Mouse (Mus musculus) liver, adult 2 months (tissue): ENCODE data around the gene Pop7.

Experiments
- CTCF ChIP-seq: fragments of 200-500 bp; IDR thresholded peaks from 2 replicates; pipeline ENCODE4 v1.5.1; 2011; ENCODE audit warnings: low read depth, low read length, control low read depth
- POLR2A ChIP-seq: fragments of 200-500 bp; IDR thresholded peaks from 2 replicates; pipeline ENCODE4 v1.6.1; 2011; ENCODE audit warnings: low read length, control low read depth; ENCODE audit not compliant: insufficient read depth; ENCODE audit errors: extremely low read depth

- TF ChIP-seq CTCF (no peak), POLR2A (no peak)
Measured at GRCm38 (mm10) chr5:137521861-137522260, 19.5 kb upstream of the Pop7 start.
